Mouse (Mus musculus) midbrain, embryonic 16.5 days (tissue): ENCODE measurements around the gene Gm17428. TPM values are rescaled to one million over a fixed set of nuclear protein-coding genes. Genes with fewer than 3 reads are reported as not detected.

Experiments
- ATAC-seq: fragments of 200-750 bp; cut with Nextera tagmentation; 2 replicates; pipeline ENCODE4 v1.8.0; 2017; ENCODE audit warnings: moderate TSS enrichment
- H3K27ac ChIP-seq: fragments of 300-500 bp; sonication (generic); 2 replicates; pipeline ENCODE4 v1.5.1; 2014; ENCODE audit warnings: mild to moderate bottlenecking, low read length, mixed read lengths
- H3K27me3 ChIP-seq: fragments of 300-500 bp; sonication (generic); 2 replicates; pipeline ENCODE4 v1.6.1; 2014; ENCODE audit warnings: low read depth, low read length, mixed read lengths; ENCODE audit not compliant: control insufficient read depth, insufficient read depth
- H3K36me3 ChIP-seq: fragments of 300-500 bp; sonication (generic); 2 replicates; pipeline ENCODE4 v1.6.1; 2014; ENCODE audit warnings: mild to moderate bottlenecking, low read length, moderate library complexity, mixed read lengths; ENCODE audit not compliant: control insufficient read depth, insufficient read depth
- H3K4me1 ChIP-seq: fragments of 300-500 bp; sonication (generic); 2 replicates; pipeline ENCODE4 v1.6.1; 2014; ENCODE audit warnings: mild to moderate bottlenecking, low read length, mixed read lengths; ENCODE audit not compliant: control insufficient read depth, insufficient read depth
- H3K4me2 ChIP-seq: fragments of 300-500 bp; sonication (generic); 2 replicates; pipeline ENCODE4 v1.6.1; 2014; ENCODE audit warnings: mild to moderate bottlenecking, low read length, mixed read lengths
- H3K4me3 ChIP-seq: fragments of 300-500 bp; sonication (generic); 2 replicates; pipeline ENCODE4 v1.5.1; 2014; ENCODE audit warnings: low read depth, mild to moderate bottlenecking, low read length, moderate library complexity, mixed read lengths
- H3K9ac ChIP-seq: fragments of 300-500 bp; sonication (generic); 2 replicates; pipeline ENCODE4 v1.6.1; 2014; ENCODE audit warnings: low read depth, low read length, mixed read lengths
- H3K9me3 ChIP-seq: fragments of 300-500 bp; sonication (generic); replicated peaks from 2 replicates; pipeline ENCODE4 v1.6.1; 2014; ENCODE audit warnings: mild to moderate bottlenecking, low read length, mixed read lengths; ENCODE audit not compliant: control insufficient read depth, poor library complexity, severe bottlenecking
- WGBS: fragments of 180-500 bp; shearing (Covaris S2); extraction: QIAGEN DNeasy Blood & Tissue Kit; methylation state at CpG from one replicate; pipeline ENCODE4 v1.1.7; 2014; 5-methylcytosine and 5-hydroxymethylcytosine counted together
- microRNA counts: library from miRNA; unstranded; fragments of <30 nt; microRNA quantifications from one replicate; lab custom pipeline; 2016
- microRNA-seq: library from miRNA; unstranded; fragments of <30 nt; microRNA quantifications from one replicate; pipeline ENCODE4, GENCODE M21; 2017
- polyA plus RNA-seq: library from polyadenylated mRNA; unstranded; fragments of >200 nt; fragmentation: Nextera tagmentation; extraction: Ambion mirVana; gene quantifications from 2 replicates; pipeline ENCODE4 v1.2.1, GENCODE M21; 2015

The Gm17428 gene
- polyA plus RNA-seq, 1 experiment from 2014 or later: not detected

DNA sequence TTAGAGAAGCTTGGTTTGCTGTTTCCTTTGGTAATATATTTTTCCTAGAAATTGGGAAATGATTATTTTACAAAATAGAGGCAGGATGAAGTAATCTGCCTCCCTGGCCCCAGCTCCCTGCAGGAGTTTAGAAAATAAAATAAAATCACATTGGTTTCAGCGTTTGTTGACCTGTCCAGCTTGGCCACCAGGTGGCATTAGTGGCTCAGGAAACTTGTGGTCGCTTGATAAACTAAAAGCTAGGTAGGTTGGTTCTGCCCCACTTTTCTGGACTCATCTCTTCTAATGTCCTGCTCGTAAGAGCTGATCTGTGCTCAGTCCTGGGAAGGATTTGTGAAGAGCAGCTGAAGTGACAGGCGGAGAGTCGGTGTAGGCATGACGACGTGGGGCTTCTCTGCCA lies 47.5 kb downstream of the Gm17428 start:
- Histone ChIP-seq H3K27me3 (no peaks in the 10 kb centered on the region), H3K4me2 (no peak overlapping the region), H3K4me3 (no peak overlapping the region), H3K36me3 (peaks cover 16% of the 10 kb centered on the region), H3K9ac (no peak overlapping the region), H3K4me1 (peaks cover 22% of the 10 kb centered on the region), H3K9me3 (no peaks in the 10 kb centered on the region), H3K27ac (no peak overlapping the region)
- ATAC-seq: 0 out of 2 replicates have a peak, but pooled peaks have one; percentile 3
- 56% methylated on average over 7 of the region's 7 CpGs for WGBS

DNA sequence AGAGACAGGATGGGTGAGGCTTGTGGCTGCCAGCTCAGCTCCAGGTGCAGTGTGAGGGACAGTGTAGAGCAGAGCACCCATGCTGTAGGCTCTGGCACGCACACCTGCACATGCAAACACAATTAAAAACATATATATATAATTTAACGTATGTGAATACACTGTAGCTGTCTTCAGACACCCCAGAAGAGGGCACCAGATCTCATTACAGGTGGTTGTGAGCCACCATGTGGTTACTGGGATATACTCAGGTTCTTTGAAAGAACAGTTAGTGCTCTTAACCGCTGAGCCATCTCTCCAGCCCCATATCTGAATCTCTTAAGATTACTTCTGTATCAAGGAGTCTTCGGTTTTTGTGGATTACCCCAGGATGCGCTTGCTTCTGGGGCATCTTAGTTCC lies 48.8 kb downstream of the Gm17428 start:
- no peak overlapping the region for H3K4me2 ChIP-seq
- ATAC-seq: no peak
- H3K9me3 ChIP-seq: no peaks in the 10 kb centered on the region
- no peak overlapping the region for H3K27ac ChIP-seq
- no peak overlapping the region for H3K9ac ChIP-seq
- H3K4me1 ChIP-seq: peaks cover 30% of the 10 kb centered on the region
- H3K36me3 ChIP-seq: peaks cover 16% of the 10 kb centered on the region
- H3K4me3 ChIP-seq: no peak overlapping the region
- no peaks in the 10 kb centered on the region for H3K27me3 ChIP-seq
- WGBS: 76% methylated on average over 5 of the region's 5 CpGs

MicroRNAs within 50 kb of the gene (microRNA counts, 519-probe panel; counts per million panel counts)
- microRNA mmu-miR-208a (lab: Ali Mortazavi, UCI) (2,248 counts per million, percentile 65 among the panel's probes with 10 or more counts), microRNA mmu-miR-208b (lab: Ali Mortazavi, UCI) (1,605 counts per million, percentile 31 among the panel's probes with 10 or more counts)

Small RNA genes within 50 kb of the gene (microRNA-seq; reads per million reads assigned to microRNA genes)
- gene Mir208a (1.6 reads per million), gene Mir208b (17.8 reads per million, percentile 36 among the genes with 10 or more reads in this experiment)

Other genes with a start within 250 kb of the Gm17428 start
- gene Slc7a8, start 195.0 kb upstream of the Gm17428 start, polyA plus RNA-seq: 8.8 and 12.0 TPM in 2 replicates
- gene Rnf212b, start 162.8 kb upstream of the Gm17428 start, polyA plus RNA-seq: not detected in 2 replicates
- 13.2 and 14.5 TPM in 2 replicates for gene Homez, start 106.0 kb upstream of the Gm17428 start, polyA plus RNA-seq
- 2.3 and 3.4 TPM in 2 replicates for gene Ppp1r3e, start 99.4 kb upstream of the Gm17428 start, polyA plus RNA-seq
- gene Bcl2l2, start 93.6 kb upstream of the Gm17428 start, polyA plus RNA-seq: 3.9 and 4.1 TPM in 2 replicates
- not detected in 2 replicates for gene Gm20521, start 93.5 kb upstream of the Gm17428 start, polyA plus RNA-seq
- 150 and 163 TPM in 2 replicates for gene Pabpn1, start 84.4 kb upstream of the Gm17428 start, polyA plus RNA-seq
- gene Slc22a17, start 63.8 kb upstream of the Gm17428 start, polyA plus RNA-seq: 219 and 245 TPM in 2 replicates
- gene Efs, start 50.8 kb upstream of the Gm17428 start, polyA plus RNA-seq: 11.7 and 12.9 TPM in 2 replicates
- 0.46 and 0.51 TPM in 2 replicates for gene Il25, start 44.2 kb upstream of the Gm17428 start, polyA plus RNA-seq
- gene Cmtm5, start 40.7 kb upstream of the Gm17428 start, polyA plus RNA-seq: 9.5 and 14.8 TPM in 2 replicates
- 1.3 and 2.9 TPM in 2 replicates for gene Myh6, start 10.0 kb upstream of the Gm17428 start, polyA plus RNA-seq
- gene Myh7, start 17.7 kb downstream of the Gm17428 start, polyA plus RNA-seq: 7.7 and 8.9 TPM in 2 replicates
- gene Ngdn, start 38.5 kb downstream of the Gm17428 start, polyA plus RNA-seq: 44.8 and 48.7 TPM in 2 replicates
- 25.9 and 34.6 TPM in 2 replicates for gene Zfhx2, start 115.4 kb downstream of the Gm17428 start, polyA plus RNA-seq
- gene Thtpa, start 117.9 kb downstream of the Gm17428 start, polyA plus RNA-seq: 37.0 and 38.6 TPM in 2 replicates
- gene Ap1g2, start 129.7 kb downstream of the Gm17428 start, polyA plus RNA-seq: 9.0 and 9.2 TPM in 2 replicates
- gene Jph4, start 140.0 kb downstream of the Gm17428 start, polyA plus RNA-seq: 37.3 and 40.3 TPM in 2 replicates
- gene Dhrs2, start 245.1 kb downstream of the Gm17428 start, polyA plus RNA-seq: 0.26 and 0.57 TPM in 2 replicates